Mouse (Mus musculus): ENCODE measurements around the gene Arf1. TPM values are rescaled to one million over a fixed set of nuclear protein-coding genes. Genes with fewer than 3 reads are reported as not detected.

Gene Arf1
- 100 to 1,000 TPM; 226 to 229 TPM for total RNA-seq (2021)
- long read RNA-seq, experiment 1, transcript Arf1-202 (5 exons, 1,991 nt), result minor isoform, 14 of 240 reads
- long read RNA-seq, experiment 1, transcript Arf1-201 (5 exons, 1,800 nt), result major isoform, 208 of 240 reads
- long read RNA-seq, experiment 1, partial matches to known transcripts, result 13 of 240 reads
- long read RNA-seq, experiment 1, other reads (novel, unspliced or antisense), result 5 of 240 reads
- long read RNA-seq, experiment 2, transcript Arf1-201 (5 exons, 1,800 nt), result major isoform, 239 of 286 reads
- long read RNA-seq, experiment 2, transcript Arf1-202 (5 exons, 1,991 nt), result minor isoform, 14 of 286 reads
- long read RNA-seq, experiment 2, partial matches to known transcripts, result 31 of 286 reads
- long read RNA-seq, experiment 2, other reads (novel, unspliced or antisense), result 2 of 286 reads

DNA sequence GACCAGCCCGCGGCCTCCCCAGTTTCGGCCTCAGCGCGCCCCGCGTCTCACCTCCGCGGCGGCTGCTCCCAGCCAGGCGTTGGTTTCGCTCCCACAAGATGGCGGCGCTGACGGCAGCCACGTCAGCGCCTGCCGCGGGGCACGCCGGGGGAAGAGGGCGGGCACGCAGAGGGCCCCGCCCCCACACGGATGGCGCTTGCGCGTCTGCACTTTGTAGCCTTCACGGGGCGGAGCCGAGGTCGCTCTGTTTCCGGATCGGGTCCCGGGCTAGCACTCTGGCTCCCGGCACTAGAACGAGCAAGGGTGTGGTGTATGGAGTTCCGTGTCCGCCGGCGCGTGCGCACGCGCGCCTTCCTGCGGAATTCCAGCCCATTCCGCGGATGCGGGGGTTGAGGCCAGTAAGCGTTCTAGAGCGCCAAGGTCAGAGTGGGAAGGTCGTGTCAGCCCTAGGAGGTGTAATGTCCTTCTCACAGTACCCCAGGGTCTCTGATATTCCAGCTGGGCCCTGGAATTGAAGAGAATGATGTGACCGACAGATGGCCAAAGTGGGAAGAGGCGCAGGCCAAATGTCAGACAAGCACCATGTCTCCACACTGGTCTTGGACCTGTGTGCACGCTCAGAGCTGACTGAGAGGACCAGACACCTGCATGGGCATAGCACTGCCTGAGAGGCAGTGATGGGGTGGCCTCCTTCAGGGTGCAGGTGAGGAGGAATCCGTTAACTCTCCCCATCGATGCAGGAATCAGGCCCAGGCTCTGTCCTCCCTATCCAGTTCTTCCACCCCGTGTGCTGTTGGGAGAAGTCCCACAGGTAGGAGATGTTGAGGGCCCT, at the start of gene Arf1:
Gene Arf1, minus strand, starts transcription at position 149 of the 832 bp plus-strand sequence.
- H3K27ac ChIP-seq, result peak within 1 kb of the TSS; percentile 99
- intact Hi-C loops (cut with DNase I), result no loop called here
- H3K4me3 ChIP-seq, result peak within 1 kb of the TSS; percentile 79
- peak; percentile 98 for DNase-seq
- no peak for TF ChIP-seq CTCF (IDR thresholded peaks at IDR 0.05)

DNA sequence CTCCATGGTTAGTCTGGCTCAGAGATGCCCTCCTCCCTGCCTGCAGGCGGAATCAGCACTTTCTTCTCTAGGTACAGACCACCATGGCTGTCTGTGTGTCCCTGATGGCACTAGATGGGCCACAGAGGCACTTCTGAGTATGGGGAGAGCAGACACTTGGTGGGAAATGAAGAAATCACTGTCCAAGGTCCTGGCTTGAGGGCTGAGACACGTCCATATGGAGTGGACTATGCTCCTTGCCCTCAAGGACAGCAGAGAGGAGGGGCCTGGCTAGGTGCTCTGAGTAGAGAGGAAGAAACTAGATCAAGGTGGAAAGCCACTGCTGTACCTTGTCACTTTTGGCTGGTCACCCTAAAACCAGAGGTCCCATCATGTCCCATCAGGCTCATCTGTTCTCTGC, 48.8 kb upstream of the Arf1 start:
- DNase-seq, result no peak
- Histone ChIP-seq H3K4me3 (no peak overlapping the region), H3K27ac (no peak overlapping the region)
- TF ChIP-seq CTCF (IDR thresholded peaks at IDR 0.05), result no peak
- intact Hi-C loops (cut with DNase I), result no loop called here

- intact Hi-C loops (cut with DNase I), result no loop called here
- TF ChIP-seq CTCF (IDR thresholded peaks at IDR 0.05), result no peak
- DNase-seq, result no peak
Measured at GRCm38 (mm10) chr11:59274184-59274583, 46.1 kb upstream of the Arf1 start.

DNA sequence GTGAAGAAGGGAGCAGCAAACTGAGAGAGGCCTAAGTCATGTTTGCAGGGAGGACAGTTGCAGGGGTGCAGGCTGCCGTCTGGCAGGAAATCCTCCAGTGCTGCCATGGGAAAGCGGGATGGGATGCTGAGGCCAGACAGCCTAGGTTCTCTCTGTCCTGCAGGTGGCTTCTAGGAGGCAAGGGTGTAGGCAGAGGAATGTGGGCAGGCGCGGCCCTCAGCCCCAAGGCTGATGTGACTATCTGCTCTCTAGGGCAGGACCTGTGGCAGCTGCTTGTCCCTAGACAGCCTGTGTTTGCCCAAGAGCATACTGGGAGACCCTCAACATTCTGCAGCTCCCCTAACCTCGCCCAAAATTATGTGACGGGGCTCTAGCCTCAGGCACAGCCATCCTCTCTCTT, 38.7 kb upstream of the Arf1 start:
- Histone ChIP-seq H3K4me3 (no peak overlapping the region), H3K27ac (no peak overlapping the region)
- DNase-seq, result no peak
- TF ChIP-seq CTCF (IDR thresholded peaks at IDR 0.05), result no peak
- intact Hi-C loops (cut with DNase I), result no loop called here

More at GRCm38 (mm10) chr11:59274184-59274583, 46.1 kb upstream of the Arf1 start:
- Histone ChIP-seq H3K27ac (no peak overlapping the region), H3K4me3 (no peak overlapping the region)

- no peak for TF ChIP-seq CTCF (IDR thresholded peaks at IDR 0.05)
Measured at GRCm38 (mm10) chr11:59265154-59265813, 37.2 kb upstream of the Arf1 start.

DNA sequence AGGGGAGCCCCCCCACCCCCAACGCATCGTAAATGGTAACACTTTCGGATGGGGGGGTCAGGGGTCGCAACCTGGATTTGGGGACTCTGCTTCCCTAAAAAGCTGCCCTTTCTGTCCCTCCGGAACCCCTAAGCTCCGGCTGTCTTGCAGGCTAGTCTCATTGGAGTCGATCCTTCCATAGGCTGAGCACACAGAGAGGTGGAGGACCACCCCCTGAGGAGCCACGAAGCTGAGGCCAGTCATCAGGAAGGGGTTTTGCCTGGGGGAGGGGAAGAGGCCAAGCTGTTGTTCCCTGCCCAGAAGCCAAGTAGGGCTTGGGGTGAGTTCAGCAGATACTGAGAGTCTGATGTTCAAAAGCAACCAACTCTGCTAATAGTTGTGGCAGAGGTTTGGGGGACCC, 36.5 kb upstream of the Arf1 start:
- intact Hi-C loops (cut with DNase I), result no loop called here
- H3K27ac ChIP-seq, result no peak overlapping the region
- DNase-seq, result no peak
- no peak for TF ChIP-seq CTCF (IDR thresholded peaks at IDR 0.05)
- H3K4me3 ChIP-seq, result peak overlapping the region; percentile 70

More at GRCm38 (mm10) chr11:59265154-59265813, 37.2 kb upstream of the Arf1 start:
- intact Hi-C loops (cut with DNase I), result no loop called here
- DNase-seq, result no peak
- Histone ChIP-seq H3K4me3 (no peak overlapping the region), H3K27ac (no peak overlapping the region)

DNA sequence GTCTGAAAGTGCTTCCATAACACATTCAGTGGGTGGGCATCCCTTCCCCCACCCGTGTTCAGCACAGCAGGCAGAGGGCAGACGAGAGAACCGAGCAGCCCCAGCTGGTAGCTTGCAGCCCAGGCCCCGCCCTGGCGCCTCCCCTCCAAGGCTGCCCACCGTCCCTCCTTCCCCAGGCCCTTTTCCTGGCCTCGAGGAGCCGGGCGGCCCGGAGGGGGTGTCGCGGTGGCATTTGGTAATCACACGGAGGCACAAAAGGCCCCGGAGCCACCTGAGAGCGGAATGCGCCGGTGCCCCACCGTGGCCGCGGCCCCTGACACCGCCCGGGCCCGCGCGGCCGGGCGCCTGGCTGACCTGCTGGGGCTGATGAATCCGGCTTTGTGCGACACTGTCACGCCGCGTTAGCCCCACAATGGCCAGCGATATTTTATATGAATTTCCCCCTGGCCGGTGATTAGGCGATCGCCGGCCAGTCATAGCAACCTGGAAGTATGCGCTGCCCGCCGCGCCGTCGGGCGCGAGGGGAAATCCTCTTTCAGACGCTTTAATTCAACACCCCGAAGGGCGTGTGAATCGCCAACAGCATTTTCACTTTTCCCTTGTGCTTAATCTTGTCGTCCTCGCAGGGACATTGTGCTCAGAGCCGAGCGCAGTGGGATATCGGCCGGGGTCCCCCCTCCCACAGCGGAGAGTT, 35.9 kb upstream of the Arf1 start:
- intact Hi-C loops (cut with DNase I), result no loop called here
- H3K27ac ChIP-seq, result no peak overlapping the region

DNA sequence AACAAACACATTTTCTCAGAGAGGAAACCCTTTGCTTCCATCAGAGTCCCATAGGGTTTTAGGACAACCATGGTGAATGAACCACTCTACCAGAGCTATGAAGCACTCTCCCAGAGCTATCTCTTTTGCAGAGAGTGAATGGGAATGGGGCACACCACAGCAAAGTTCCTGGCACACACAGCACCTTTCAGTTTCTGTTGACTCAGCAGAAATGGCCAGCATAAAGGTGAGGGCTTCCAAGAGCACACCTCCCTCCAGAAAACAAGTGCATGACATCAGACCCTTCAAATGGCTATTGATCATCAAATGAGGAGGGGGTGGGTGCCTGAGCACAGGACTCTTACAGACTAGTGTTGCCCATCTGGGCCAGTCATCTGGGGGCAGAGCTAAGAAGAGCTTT, 34.2 kb upstream of the Arf1 start:
- no peak for DNase-seq
- intact Hi-C loops (cut with DNase I), result no loop called here
- Histone ChIP-seq H3K27ac (no peak overlapping the region), H3K4me3 (no peak overlapping the region)
- no peak for TF ChIP-seq CTCF (IDR thresholded peaks at IDR 0.05)

More for the DNA sequence above, 35.9 kb upstream of the Arf1 start:
- peak overlapping the region; percentile 70 for H3K4me3 ChIP-seq
- peak; percentile 33 for DNase-seq
- peak; percentile 23; the same call in 1 of the 2 replicates for TF ChIP-seq CTCF (IDR thresholded peaks at IDR 0.05)

- Histone ChIP-seq H3K27ac (no peak overlapping the region), H3K4me3 (no peak overlapping the region)
- intact Hi-C loops (cut with DNase I), result no loop called here
- DNase-seq, result no peak
- TF ChIP-seq CTCF (IDR thresholded peaks at IDR 0.05), result no peak
Measured at GRCm38 (mm10) chr11:59260706-59261493, 32.8 kb upstream of the Arf1 start.

DNA sequence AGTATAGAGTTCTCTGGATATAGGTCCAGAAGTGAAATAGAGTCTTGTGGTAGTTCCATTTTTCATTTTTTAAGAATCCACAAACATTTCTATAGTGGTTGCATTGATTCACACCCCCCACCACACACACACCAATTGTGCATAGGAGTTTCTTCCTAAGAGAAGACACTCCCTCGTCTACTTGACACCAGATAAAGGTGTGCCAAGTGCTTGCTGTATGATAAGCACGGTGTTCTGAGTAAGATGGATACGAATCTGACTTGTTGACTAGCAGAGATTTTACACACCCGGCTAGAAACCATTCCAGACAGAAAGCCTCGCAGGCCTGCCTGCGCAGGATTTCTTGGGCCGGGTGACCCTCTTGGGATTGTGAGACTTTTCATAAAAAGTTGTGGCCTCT, 31.6 kb upstream of the Arf1 start:
- intact Hi-C loops (cut with DNase I), result no loop called here

DNA sequence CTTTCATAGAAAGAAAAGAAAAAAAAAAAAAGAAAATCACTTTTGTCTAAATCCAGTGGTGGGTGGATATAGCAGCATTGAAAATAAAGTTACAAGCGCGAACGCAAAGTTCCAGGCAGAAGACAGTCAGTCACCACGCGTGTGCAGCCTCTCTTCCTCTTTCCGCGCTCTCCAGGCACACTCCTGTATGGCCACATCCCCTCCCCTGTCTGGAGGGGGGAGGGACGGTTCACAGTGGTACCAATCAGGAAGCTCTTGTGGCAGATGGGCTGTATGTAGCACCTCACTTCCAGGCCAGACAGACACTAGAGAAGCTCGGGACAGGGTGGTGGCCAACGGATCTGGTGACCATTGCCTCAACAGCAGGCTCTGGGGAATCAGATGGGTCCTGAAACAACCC, 20.0 kb upstream of the Arf1 start:
- Histone ChIP-seq H3K27ac (no peak overlapping the region), H3K4me3 (no peak overlapping the region)
- no peak for DNase-seq
- intact Hi-C loops (cut with DNase I), result no loop called here
- no peak for TF ChIP-seq CTCF (IDR thresholded peaks at IDR 0.05)

More for the DNA sequence above, 31.6 kb upstream of the Arf1 start:
- Histone ChIP-seq H3K27ac (no peak overlapping the region), H3K4me3 (no peak overlapping the region)
- DNase-seq, result no peak
- TF ChIP-seq CTCF (IDR thresholded peaks at IDR 0.05), result no peak
